In genomic region chr14:117407824-117408524, GRCm38 (mm10) we compare ENCODE assay signal across 18 mouse cellular contexts.
DNase-seq lines count a peak whose midpoint lies in the region; ATAC-seq and TF ChIP-seq lines count a peak whose summit lies in the region.
"Had no signal": no experiment of that assay in that cellular context is flagged by ENCODE, and none has a peak within 500 bp of the region (broad histone marks: within the 10 kb centered on the region; RNA-seq: fewer than 3 reads in every experiment).

No protein-coding gene starts in this region.

- DNase-seq in embryonic facial prominence, embryonic 11.5 days (ENCODE audit: low spot score): peak; percentile 68
- no peak for DNase-seq in embryonic facial prominence, embryonic 10.5 days (ENCODE audit: low spot score)
- peak; percentile 86 for DNase-seq in liver, adult 2 months (ENCODE audit: extremely low read depth, low read depth, low spot score)
- DNase-seq in liver, postnatal 0 days: no peak
- peak; percentile 58 for DNase-seq in forelimb bud, embryonic 11.5 days (ENCODE audit: low read depth, low spot score)
- DNase-seq in lung, postnatal 4 days: no peak
- DNase-seq in spleen, postnatal 36 days (ENCODE audit: low spot score in 2 of 2): no peak
- DNase-seq: cerebellum, adult 9-10 months; lung, embryonic 14.5 days; spleen, adult 18-20 months; thymus, adult 2 months had no signal

- H3K9ac ChIP-seq in embryonic facial prominence, embryonic 11.5 days (replicated peaks; ENCODE audit: low read length): no peak overlapping the region
- H3K9ac ChIP-seq in liver, adult 2 months (ENCODE audit: low read depth, low read length): no peak overlapping the region
- no peak overlapping the region for H3K9ac ChIP-seq in liver, postnatal 0 days (replicated peaks)
- H3K9ac ChIP-seq in heart, embryonic 12.5 days: no peak overlapping the region
- H3K9ac ChIP-seq: forebrain, embryonic 15.5 days; lung, embryonic 14.5 days; midbrain, embryonic 13.5 days; neural tube, embryonic 13.5 days had no signal

- no peaks in the 10 kb centered on the region for H3K4me1 ChIP-seq in embryonic facial prominence, embryonic 11.5 days (ENCODE audit: control insufficient read depth, insufficient read depth, low read length)
- H3K4me1 ChIP-seq in embryonic facial prominence, embryonic 10.5 days: peaks cover 7% of the 10 kb centered on the region
- no peaks in the 10 kb centered on the region for H3K4me1 ChIP-seq in liver, adult 2 months (ENCODE audit: control insufficient read depth, insufficient read depth, low read length)
- no peaks in the 10 kb centered on the region for H3K4me1 ChIP-seq in liver, postnatal 0 days (ENCODE audit: insufficient read depth)
- H3K4me1 ChIP-seq in heart, embryonic 12.5 days (replicated peaks): no peaks in the 10 kb centered on the region
- H3K4me1 ChIP-seq: forebrain, embryonic 15.5 days; midbrain, embryonic 13.5 days; neural tube, embryonic 13.5 days had no signal

- H3K27me3 ChIP-seq in embryonic facial prominence, embryonic 11.5 days (ENCODE audit: control insufficient read depth, insufficient read depth, low read length): no peaks in the 10 kb centered on the region
- H3K27me3 ChIP-seq in embryonic facial prominence, embryonic 10.5 days (replicated peaks; ENCODE audit: low read depth, poor library complexity, severe bottlenecking): no peaks in the 10 kb centered on the region
- no peaks in the 10 kb centered on the region for H3K27me3 ChIP-seq in liver, adult 2 months (ENCODE audit: control insufficient read depth, insufficient read depth, low read length)
- no peaks in the 10 kb centered on the region for H3K27me3 ChIP-seq in liver, postnatal 0 days (ENCODE audit: insufficient read depth, low read length)
- no peaks in the 10 kb centered on the region for H3K27me3 ChIP-seq in heart, embryonic 12.5 days (replicated peaks)
- H3K27me3 ChIP-seq: CH12.LX; forebrain, embryonic 15.5 days; midbrain, embryonic 13.5 days; neural tube, embryonic 13.5 days had no signal

- no peak for TF ChIP-seq CTCF in liver, adult 2 months (IDR thresholded peaks at IDR 0.05; ENCODE audit: low read depth, low read length)
- TF ChIP-seq CTCF in liver, postnatal 0 days (IDR thresholded peaks at IDR 0.05; ENCODE audit: low read depth): no peak

- no peaks in the 10 kb centered on the region for H3K9me3 ChIP-seq in embryonic facial prominence, embryonic 11.5 days (replicated peaks; ENCODE audit: control insufficient read depth, low read length)
- H3K9me3 ChIP-seq in embryonic facial prominence, embryonic 10.5 days: no peaks in the 10 kb centered on the region
- H3K9me3 ChIP-seq in liver, postnatal 0 days (ENCODE audit: low read length): no peaks in the 10 kb centered on the region
- no peaks in the 10 kb centered on the region for H3K9me3 ChIP-seq in heart, embryonic 12.5 days (replicated peaks)
- H3K9me3 ChIP-seq: forebrain, embryonic 15.5 days; limb, embryonic 10.5 days; midbrain, embryonic 13.5 days; neural tube, embryonic 13.5 days had no signal

- 56% methylated on average over 9 of the region's 9 CpGs for WGBS in embryonic facial prominence, embryonic 11.5 days
- WGBS in embryonic facial prominence, embryonic 10.5 days: 69% methylated on average over 9 of the region's 9 CpGs
- WGBS in liver, adult 2 months: 72% methylated on average over 9 of the region's 9 CpGs
- 70% methylated on average over 9 of the region's 9 CpGs for WGBS in liver, postnatal 0 days (ENCODE audit: insufficient replicate concordance)
- 65% methylated on average over 9 of the region's 9 CpGs for WGBS in heart, embryonic 12.5 days

- H3K79me2 ChIP-seq in liver, adult 2 months (ENCODE audit: control insufficient read depth, insufficient read depth, low read length): no peaks in the 10 kb centered on the region

- no peak for TF ChIP-seq POLR2A in liver, adult 2 months (IDR thresholded peaks at IDR 0.05; ENCODE audit: extremely low read depth, insufficient read depth, low read length)

- no peak for TF ChIP-seq EP300 in liver, postnatal 0 days (IDR thresholded peaks at IDR 0.05; ENCODE audit: low read depth)

- ATAC-seq in embryonic facial prominence, embryonic 11.5 days (replicated peaks; ENCODE audit: insufficient number of reproducible peaks, low FRiP score, low TSS enrichment, low read depth): no peak; the same call in 1 of the 2 replicates
- ATAC-seq in liver, postnatal 0 days: no peak
- ATAC-seq in heart, embryonic 12.5 days (ENCODE audit: insufficient number of reproducible peaks, low FRiP score): no peak
- ATAC-seq: forebrain, embryonic 15.5 days; midbrain, embryonic 13.5 days had no signal

- H3K27ac ChIP-seq in embryonic facial prominence, embryonic 11.5 days (replicated peaks; ENCODE audit: low read depth, low read length): no peak overlapping the region
- H3K27ac ChIP-seq in embryonic facial prominence, embryonic 10.5 days (replicated peaks): no peak overlapping the region
- H3K27ac ChIP-seq in liver, adult 2 months (replicated peaks; ENCODE audit: insufficient read depth, low read depth, low read length): no peak overlapping the region
- no peak overlapping the region for H3K27ac ChIP-seq in liver, postnatal 0 days (ENCODE audit: low read depth)
- H3K27ac ChIP-seq in heart, embryonic 12.5 days (ENCODE audit: poor library complexity, severe bottlenecking): no peak overlapping the region
- H3K27ac ChIP-seq: forebrain, embryonic 15.5 days; limb, embryonic 10.5 days; midbrain, embryonic 13.5 days; neural tube, embryonic 13.5 days had no signal

- H3K36me3 ChIP-seq in embryonic facial prominence, embryonic 11.5 days (replicated peaks; ENCODE audit: control insufficient read depth, insufficient read depth, low read depth, low read length): no peaks in the 10 kb centered on the region
- H3K36me3 ChIP-seq in embryonic facial prominence, embryonic 10.5 days (replicated peaks): no peaks in the 10 kb centered on the region
- no peaks in the 10 kb centered on the region for H3K36me3 ChIP-seq in liver, adult 2 months (ENCODE audit: control insufficient read depth, insufficient read depth, low read length)
- H3K36me3 ChIP-seq in liver, postnatal 0 days (replicated peaks; ENCODE audit: insufficient read depth, low read length): no peaks in the 10 kb centered on the region
- H3K36me3 ChIP-seq in heart, embryonic 12.5 days: no peaks in the 10 kb centered on the region
- H3K36me3 ChIP-seq: forebrain, embryonic 15.5 days; limb, embryonic 10.5 days; midbrain, embryonic 13.5 days; neural tube, embryonic 13.5 days had no signal

- no peak overlapping the region for H3K4me2 ChIP-seq in embryonic facial prominence, embryonic 11.5 days (ENCODE audit: low read depth, low read length)
- no peak overlapping the region for H3K4me2 ChIP-seq in liver, postnatal 0 days (ENCODE audit: low read depth, low read length)
- no peak overlapping the region for H3K4me2 ChIP-seq in heart, embryonic 12.5 days
- H3K4me2 ChIP-seq: forebrain, embryonic 15.5 days; liver, embryonic 11.5 days; lung, embryonic 14.5 days; midbrain, embryonic 13.5 days; neural tube, embryonic 13.5 days had no signal

- H3K4me3 ChIP-seq in embryonic facial prominence, embryonic 11.5 days (ENCODE audit: low read depth, low read length): no peak overlapping the region
- no peak overlapping the region for H3K4me3 ChIP-seq in embryonic facial prominence, embryonic 10.5 days
- H3K4me3 ChIP-seq in liver, adult 2 months (ENCODE audit: insufficient read depth, low read depth, low read length): no peak overlapping the region
- no peak overlapping the region for H3K4me3 ChIP-seq in liver, postnatal 0 days (ENCODE audit: low read depth, low read length)
- no peak overlapping the region for H3K4me3 ChIP-seq in heart, embryonic 12.5 days
- H3K4me3 ChIP-seq: forebrain, embryonic 15.5 days; limb, embryonic 10.5 days; midbrain, embryonic 13.5 days; neural tube, embryonic 13.5 days had no signal

Comparison
In these comparisons a context has a peak if more than half of its experiments do, and no peak if none do; other contexts are left out.
1. DNase-seq: peak in embryonic facial prominence, embryonic 11.5 days (single experiment), liver, adult 2 months (single experiment) and forelimb bud, embryonic 11.5 days (single experiment); none in embryonic facial prominence, embryonic 10.5 days (single experiment), liver, postnatal 0 days (single experiment), lung, postnatal 4 days (0 of 2) and spleen, postnatal 36 days (0 of 2).